Mouse (Mus musculus): ENCODE measurements around the gene Flot1.

DNA sequence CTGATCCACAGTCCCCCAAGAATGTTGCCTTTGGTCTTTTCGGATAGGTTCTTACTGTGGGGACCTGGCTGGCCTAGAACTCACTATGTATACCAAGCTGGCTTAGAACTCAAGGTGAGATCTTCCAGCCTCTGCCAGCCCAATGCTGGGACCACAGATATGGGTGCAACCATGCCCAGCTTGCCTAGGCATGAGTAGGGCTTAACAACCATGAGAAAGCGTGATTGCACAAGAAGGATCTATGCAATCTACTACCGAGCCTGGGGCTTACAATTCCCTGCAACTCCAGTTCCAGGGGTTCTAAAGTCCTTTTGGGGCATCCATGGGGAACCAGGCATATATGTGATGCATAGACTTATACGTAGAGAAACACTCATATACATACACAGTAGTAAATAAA lies 32.1 kb upstream of the Flot1 start:
- TF ChIP-seq CTCF (IDR thresholded peaks at IDR 0.05; ENCODE audit: low read depth) (no peak), EP300 (optimal IDR thresholded peaks at IDR 0.05) (no peak)

All from stomach, postnatal 0 days (tissue).